Mouse (Mus musculus) CH12.LX (cell line): ENCODE measurements at regions not wholly inside any gene's neighbourhood (a gene's known extent, or its start where the extent isn't known, plus 50 kb on each side); places are given as distances from the start of the nearest gene placed in this dataset.

Experiments used
- DNase-seq: peaks from one replicate; pipeline ENCODE4 v3.0.0-alpha.2; 2013; ENCODE audit errors: extremely low read depth
- H3K27ac ChIP-seq: 2 replicates; pipeline ENCODE4 v1.5.1; 2012; ENCODE audit warnings: low read depth, mild to moderate bottlenecking, control low read depth, moderate library complexity; ENCODE audit not compliant: insufficient read depth
- H3K27me3 ChIP-seq: replicated peaks from 2 replicates; pipeline ENCODE3; 2012; ENCODE audit warnings: inconsistent platforms
- H3K36me3 ChIP-seq, 2 experiments: replicated peaks in 1 of 2; 2 replicates each; pipeline versions ENCODE3 to v1.6.1; 2012; ENCODE audit warnings: inconsistent platforms in 1 of 2, low read length in 1 of 2, mild to moderate bottlenecking in 1 of 2, mixed read lengths in 1 of 2, moderate library complexity in 1 of 2; ENCODE audit not compliant: control insufficient read depth in 1 of 2, insufficient read depth in 1 of 2
- H3K4me1 ChIP-seq, 2 experiments: 2 replicates each; pipeline ENCODE4 v1.6.1; 2012; ENCODE audit warnings: inconsistent platforms in 1 of 2, moderate library complexity in 1 of 2; ENCODE audit not compliant: insufficient read depth in 2 of 2, control insufficient read depth in 1 of 2
- H3K4me2 ChIP-seq: 2 replicates; pipeline ENCODE4 v1.6.1; 2012; ENCODE audit warnings: low read depth, mild to moderate bottlenecking, control low read depth; ENCODE audit not compliant: poor library complexity, insufficient read depth, severe bottlenecking
- H3K4me3 ChIP-seq, 3 experiments: fragments of 150-350 bp in 1 of 3; sonication (generic) in 1 of 3; replicated peaks in 1 of 3; 2 replicates each; pipeline versions ENCODE3 to v1.5.1; 2011 to 2012; ENCODE audit warnings: low read depth in 2 of 3, low read length in 2 of 3, mild to moderate bottlenecking in 2 of 3, moderate library complexity in 2 of 3, control low read depth in 1 of 3, improper control_type of control experiment in 1 of 3, inconsistent platforms in 1 of 3, mixed read lengths in 1 of 3; ENCODE audit not compliant: poor library complexity in 1 of 3
- H3K79me2 ChIP-seq: replicated peaks from 2 replicates; pipeline ENCODE4 v1.6.1; 2012; ENCODE audit warnings: mild to moderate bottlenecking, moderate library complexity; ENCODE audit not compliant: control insufficient read depth, poor library complexity, insufficient read depth, severe bottlenecking; ENCODE audit errors: extremely low read depth
- H3K9ac ChIP-seq: 2 replicates; pipeline ENCODE4 v1.6.1; 2012; ENCODE audit warnings: low read depth, mild to moderate bottlenecking, control low read depth, moderate library complexity; ENCODE audit not compliant: insufficient read depth
- H3K9me3 ChIP-seq: replicated peaks from 2 replicates; pipeline ENCODE3; 2012; ENCODE audit warnings: low read length, inconsistent platforms, mixed read lengths
- CHD2 ChIP-seq: IDR thresholded peaks from 2 replicates; pipeline ENCODE4 v1.6.1; 2011; ENCODE audit warnings: low read length, improper control_type of control experiment
- CTCF ChIP-seq, 2 experiments: IDR thresholded peaks in 1 of 2; conservative IDR thresholded peaks in 1 of 2; 2 replicates each; pipeline ENCODE4 v1.5.1; 2011 to 2012; ENCODE audit warnings: low read depth in 2 of 2, low read length in 2 of 2, improper control_type of control experiment in 1 of 2, inconsistent platforms in 1 of 2, mild to moderate bottlenecking in 1 of 2, moderate library complexity in 1 of 2
- E2F4 ChIP-seq: IDR thresholded peaks from 2 replicates; pipeline ENCODE4 v1.6.1; 2011; ENCODE audit warnings: low read depth, low read length, improper control_type of control experiment; ENCODE audit not compliant: insufficient replicate concordance
- GABPA ChIP-seq: IDR thresholded peaks from 2 replicates; pipeline ENCODE4 v1.6.1; 2012; ENCODE audit warnings: low read depth, low read length, improper control_type of control experiment, inconsistent platforms; ENCODE audit not compliant: insufficient replicate concordance
- IRF4 ChIP-seq: IDR thresholded peaks from 2 replicates; pipeline ENCODE4 v1.6.1; 2014; ENCODE audit warnings: low read depth, mild to moderate bottlenecking, inconsistent platforms, low read length, improper control_type of control experiment
- JUN ChIP-seq: IDR thresholded peaks from 2 replicates; pipeline ENCODE4 v1.6.1; 2011; ENCODE audit warnings: low read depth, mild to moderate bottlenecking, low read length, improper control_type of control experiment, moderate library complexity; ENCODE audit not compliant: insufficient read depth
- KAT2A ChIP-seq: IDR thresholded peaks from 2 replicates; pipeline ENCODE4 v1.6.1; 2012; ENCODE audit warnings: low read length, improper control_type of control experiment, inconsistent platforms; ENCODE audit not compliant: insufficient replicate concordance
- MAFK ChIP-seq: IDR thresholded peaks from 2 replicates; pipeline ENCODE4 v1.6.1; 2011; ENCODE audit warnings: low read length, improper control_type of control experiment; ENCODE audit not compliant: insufficient replicate concordance
- MAX ChIP-seq: IDR thresholded peaks from 2 replicates; pipeline ENCODE4 v1.6.1; 2011; ENCODE audit warnings: low read length, improper control_type of control experiment
- MEF2A ChIP-seq: IDR thresholded peaks from 2 replicates; pipeline ENCODE4 v1.6.1; 2014; ENCODE audit warnings: low read depth, mild to moderate bottlenecking, inconsistent platforms, low read length, improper control_type of control experiment, borderline replicate concordance
- MXI1 ChIP-seq: IDR thresholded peaks from 2 replicates; pipeline ENCODE4 v1.6.1; 2011; ENCODE audit warnings: mild to moderate bottlenecking, low read depth, low read length, improper control_type of control experiment
- NELFE ChIP-seq: IDR thresholded peaks from 2 replicates; pipeline ENCODE4 v1.6.1; 2011; ENCODE audit warnings: low read depth, low read length, improper control_type of control experiment
- NRF1 ChIP-seq: IDR thresholded peaks from 2 replicates; pipeline ENCODE4 v1.6.1; 2014; ENCODE audit warnings: low read depth, mild to moderate bottlenecking, inconsistent platforms, low read length, improper control_type of control experiment, moderate library complexity
- PAX5 ChIP-seq: IDR thresholded peaks from 2 replicates; pipeline ENCODE4 v1.6.1; 2012; ENCODE audit warnings: low read length, inconsistent platforms, mixed read lengths
- POLR2A ChIP-seq: IDR thresholded peaks from 2 replicates; pipeline ENCODE4 v1.6.1; 2011; ENCODE audit warnings: low read depth, mild to moderate bottlenecking, improper control_type of control experiment, low read length
- POLR2AphosphoS2 ChIP-seq: IDR thresholded peaks from 2 replicates; pipeline ENCODE4 v1.6.1; 2011; ENCODE audit warnings: low read depth, low read length, improper control_type of control experiment
- RAD21 ChIP-seq: IDR thresholded peaks from 2 replicates; pipeline ENCODE4 v1.6.1; 2011; ENCODE audit warnings: low read depth, mild to moderate bottlenecking, low read length, improper control_type of control experiment, moderate library complexity
- RCOR1 ChIP-seq: conservative IDR thresholded peaks from 2 replicates; pipeline ENCODE4 v1.6.1; 2012; ENCODE audit warnings: low read depth, mild to moderate bottlenecking, inconsistent platforms, low read length, improper control_type of control experiment
- SMC3 ChIP-seq: IDR thresholded peaks from 2 replicates; pipeline ENCODE4 v1.6.1; 2011; ENCODE audit warnings: low read depth, low read length, improper control_type of control experiment
- TCF12 ChIP-seq: IDR thresholded peaks from 2 replicates; pipeline ENCODE4 v1.6.1; 2014; ENCODE audit warnings: low read depth, mild to moderate bottlenecking, inconsistent platforms, low read length, improper control_type of control experiment
- UBTF ChIP-seq: IDR thresholded peaks from 2 replicates; pipeline ENCODE4 v1.6.1; 2012; ENCODE audit warnings: low read depth, mild to moderate bottlenecking, inconsistent platforms, low read length, improper control_type of control experiment, moderate library complexity
- USF1 ChIP-seq: IDR thresholded peaks from 2 replicates; pipeline ENCODE4 v1.6.1; 2014; ENCODE audit warnings: low read depth, mild to moderate bottlenecking, inconsistent platforms, low read length, improper control_type of control experiment
- USF2 ChIP-seq: conservative IDR thresholded peaks from 2 replicates; pipeline ENCODE4 v1.6.1; 2011; ENCODE audit warnings: low read depth, low read length, improper control_type of control experiment
- ZC3H11A ChIP-seq: IDR thresholded peaks from 2 replicates; pipeline ENCODE4 v1.6.1; 2012; ENCODE audit warnings: low read depth, mild to moderate bottlenecking, inconsistent platforms, low read length, improper control_type of control experiment
- ZNF384 ChIP-seq: IDR thresholded peaks from 2 replicates; pipeline ENCODE4 v1.6.1; 2012; ENCODE audit warnings: low read depth, low read length, improper control_type of control experiment, inconsistent platforms
- dilution Hi-C: fragments of 300-500 bp; cut with MboI; formaldehyde crosslinking; loops from 2 replicates; pipeline ENCODE4 v1.14.3; 2020; ENCODE audit warnings: low sequenced_read_pairs; ENCODE audit not compliant: extremely low pct_unique_long_range_greater_than_20kb, extremely low pct_ligation_motif_present
- in situ Hi-C: fragments of 300-500 bp; cut with MboI; formaldehyde crosslinking; loops from 3 replicates; pipeline ENCODE4 v1.14.3; 2019; ENCODE audit warnings: low sequenced_read_pairs, low pct_ligation_motif_present, low pct_unique_long_range_greater_than_20kb, mixed read lengths

DNA sequence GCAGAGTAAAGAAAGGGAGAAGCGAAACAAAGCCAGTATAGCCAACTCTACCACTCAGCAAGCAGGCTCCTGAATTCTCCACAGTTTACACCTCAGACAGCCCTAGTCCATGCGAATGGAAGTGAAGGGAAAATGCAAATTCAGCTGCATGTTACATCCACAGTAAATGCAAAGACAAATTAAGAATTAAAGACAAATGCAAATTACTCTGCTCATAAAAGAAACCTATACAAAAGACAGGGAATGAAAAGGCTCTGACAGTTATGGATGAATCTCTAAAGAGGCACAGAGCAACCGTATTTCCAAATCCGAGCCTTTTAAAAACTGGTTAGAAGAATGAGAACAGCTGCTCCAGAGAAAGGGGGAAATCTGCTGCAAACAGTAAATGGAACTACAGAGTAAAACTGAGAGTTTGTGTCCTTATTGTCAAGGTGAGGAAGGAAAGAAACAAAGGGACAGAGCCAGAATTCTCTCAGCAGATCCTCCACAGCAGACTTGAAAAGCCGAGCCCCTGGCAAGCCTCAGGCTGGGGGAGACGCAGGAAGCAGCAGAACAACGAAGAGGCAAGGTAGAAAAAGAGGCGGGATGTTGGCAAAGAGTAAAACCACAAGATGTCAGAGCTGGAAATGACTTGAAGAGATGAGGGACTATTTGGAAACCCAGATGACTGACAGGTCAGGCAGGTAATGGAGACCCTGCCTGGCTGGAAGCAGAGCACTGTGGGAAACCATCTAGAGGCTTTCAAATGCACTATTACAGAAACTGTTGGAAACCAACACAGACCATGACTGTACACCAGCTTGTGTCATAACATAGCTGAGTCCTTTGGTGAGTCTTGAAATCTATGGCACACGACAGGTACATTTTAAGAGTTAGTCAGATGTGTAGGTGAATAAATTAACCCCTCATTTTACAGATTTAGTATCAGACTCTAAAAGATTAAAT lies 184.5 kb upstream of the Acvr2a start:
- Histone ChIP-seq H3K79me2 (no peaks in the 10 kb centered on the region), H3K4me2 (no peak overlapping the region), H3K27me3 (no peaks in the 10 kb centered on the region), H3K4me3 (no peak overlapping the region), H3K27ac (no peak overlapping the region), H3K9ac (no peak overlapping the region), H3K36me3 (no peaks in the 10 kb centered on the region), H3K9me3 (no peaks in the 10 kb centered on the region), H3K4me1 (no peaks in the 10 kb centered on the region)
- no peak for DNase-seq
- TF ChIP-seq UBTF = no peak
- TF ChIP-seq MAX = no peak
- no peak for TF ChIP-seq NRF1
- TF ChIP-seq MEF2A = no peak
- TF ChIP-seq USF2 = no peak
- TF ChIP-seq IRF4 = no peak
- no peak for TF ChIP-seq GABPA
- TF ChIP-seq RAD21 = no peak
- no peak for TF ChIP-seq MXI1
- no peak for TF ChIP-seq POLR2A
- no peak for TF ChIP-seq NELFE
- TF ChIP-seq SMC3 = no peak
- TF ChIP-seq E2F4 = no peak
- TF ChIP-seq PAX5 = no peak
- in situ Hi-C loops = no loop called here
- dilution Hi-C loops = no loop called here

DNA sequence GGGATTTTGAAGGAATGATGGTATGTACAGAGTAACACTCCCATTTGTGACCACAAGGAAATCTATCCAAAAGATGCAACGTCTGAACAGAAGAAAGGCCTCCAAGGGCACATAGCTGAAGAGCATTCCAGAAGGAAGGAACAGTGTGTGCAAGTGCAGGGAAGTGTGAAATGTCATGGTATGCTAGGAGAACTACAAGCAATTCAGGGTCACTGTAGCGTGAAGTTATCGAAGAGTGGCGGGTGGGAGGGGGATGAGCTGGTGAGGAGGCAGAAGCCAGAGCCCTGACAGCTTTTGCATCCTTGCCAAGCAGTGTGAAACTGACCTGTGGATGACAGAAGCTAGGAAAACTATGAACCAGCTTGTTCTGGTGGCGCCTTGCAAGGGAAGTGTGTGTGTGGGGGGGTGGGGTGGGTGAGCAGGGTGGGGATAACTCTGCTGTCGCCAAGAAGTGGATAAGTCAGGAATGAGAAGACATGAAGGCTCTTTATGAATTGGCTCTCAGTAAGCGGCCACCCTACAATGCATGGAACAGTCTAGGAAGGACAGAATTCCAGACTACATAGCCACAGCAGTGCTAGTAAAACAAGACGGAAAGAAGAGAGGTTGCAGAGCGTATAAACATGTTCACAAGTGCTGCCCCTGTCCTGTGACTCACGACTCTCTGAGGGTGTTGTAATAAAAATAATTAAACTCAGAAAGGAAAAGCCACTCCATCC lies 179.3 kb upstream of the Acvr2a start:
- Histone ChIP-seq H3K27ac (no peak overlapping the region), H3K4me3 (no peak overlapping the region), H3K9ac (no peak overlapping the region), H3K27me3 (no peaks in the 10 kb centered on the region), H3K4me1 (no peaks in the 10 kb centered on the region; a peak in 1 of 4 replicates), H3K79me2 (no peaks in the 10 kb centered on the region), H3K4me2 (no peak overlapping the region), H3K9me3 (no peaks in the 10 kb centered on the region), H3K36me3 (no peaks in the 10 kb centered on the region)
- dilution Hi-C loops = no loop called here
- DNase-seq = no peak
- TF ChIP-seq ZNF384 (no peak), CHD2 (no peak), GABPA (no peak), KAT2A (no peak), JUN (no peak), ZC3H11A (no peak), RCOR1 (no peak), POLR2AphosphoS2 (no peak), USF2 (no peak), MAFK (no peak), UBTF (no peak), E2F4 (no peak), TCF12 (no peak), USF1 (no peak), RAD21 (no peak), MXI1 (no peak), CTCF (conservative IDR thresholded peaks at IDR 0.05 in 1 of 2, IDR thresholded peaks at IDR 0.05 in 1 of 2; ENCODE audit: low read depth in 2 of 2, low read length in 2 of 2) (no peak)
- in situ Hi-C loops = no loop called here
